9 mouse cellular contexts compared by ENCODE assay signal in the genomic region with DNA sequence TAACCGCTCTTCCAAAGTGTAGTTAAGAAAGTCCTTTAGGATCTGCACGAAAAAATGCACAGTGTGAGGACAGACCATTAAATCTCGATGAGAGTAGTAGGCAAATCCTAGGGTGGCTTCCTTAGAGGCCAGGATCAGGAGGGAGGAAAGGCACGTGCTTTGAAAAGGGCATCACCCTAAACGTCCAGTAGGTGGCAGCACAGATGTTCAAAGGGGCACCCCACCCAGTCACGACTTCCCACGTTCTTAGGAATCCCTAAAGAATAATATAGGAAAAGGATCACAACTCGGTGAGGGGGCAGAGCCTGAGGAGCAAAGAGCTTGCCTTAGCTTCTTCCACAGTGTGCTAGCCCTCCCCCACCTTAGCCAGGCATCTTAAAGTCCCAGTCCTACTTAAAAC. TPM values are rescaled to one million over a fixed set of nuclear protein-coding genes. Genes with fewer than 3 reads are reported as not detected.
DNase-seq lines count a peak whose midpoint lies in the region; ATAC-seq and TF ChIP-seq lines count a peak whose summit lies in the region.
"Had no signal": no experiment of that assay in that cellular context is flagged by ENCODE, and none has a peak within 500 bp of the region (broad histone marks: within the 10 kb centered on the region; RNA-seq: fewer than 3 reads in every experiment).

No protein-coding gene starts in this region.

- CTCF ChIA-PET in Patski (lab: Charles Lee), result interaction anchor here (0.7 to 1.6 kb wide), 6 partner anchors 12 to 45 kb away, joined by 3 to 5 read pairs (median 4); no protein-coding TSS in a partner anchor

- WGBS in hindbrain, embryonic 11.5 days, result 14% methylated on average over 8 of the region's 8 CpGs

- no peak overlapping the region for H3K4me2 ChIP-seq in hindbrain, embryonic 11.5 days (replicated peaks; ENCODE audit: low read depth, low read length)

- H3K27ac ChIP-seq in hindbrain, embryonic 11.5 days (ENCODE audit: low read depth, low read length), result no peak overlapping the region

- DNase-seq in Patski (ENCODE audit: low read depth, low spot score), result no peak
- DNase-seq in cerebellum, adult 9-10 months, result peak; percentile 90
- DNase-seq in hindbrain, embryonic 11.5 days (ENCODE audit: low spot score), result peak; percentile 83
- DNase-seq in layer of hippocampus, postnatal 10 days (ENCODE audit: low spot score in 2 of 2), result peak; percentile 75 to 80
- DNase-seq in lung, postnatal 10 days, result peak; percentile 84
- peak; percentile 53 for DNase-seq in retina, adult 2 months (ENCODE audit: low read depth, low spot score)
- peak; percentile 74 for DNase-seq in thymus, postnatal 4 days

- no peaks in the 10 kb centered on the region for H3K36me3 ChIP-seq in hindbrain, embryonic 11.5 days (ENCODE audit: control insufficient read depth, insufficient read depth, low read length)

- no peaks in the 10 kb centered on the region for H3K27me3 ChIP-seq in Patski
- H3K27me3 ChIP-seq in hindbrain, embryonic 11.5 days (ENCODE audit: control insufficient read depth, insufficient read depth, low read length), result peaks cover 9% of the 10 kb centered on the region

- TF ChIP-seq CTCF in Patski (IDR thresholded peaks at IDR 0.05), result peak; percentile 89

- H3K4me3 ChIP-seq in hindbrain, embryonic 11.5 days (ENCODE audit: low read depth, low read length), result no peak overlapping the region

- in situ Hi-C loops in Patski (cut with MboI; ENCODE audit: low pct_unique_long_range_greater_than_20kb), result loop anchor here (5.0 kb wide), 1 partner anchor 47 kb away; no protein-coding TSS in a partner anchor

- H3K9me3 ChIP-seq in hindbrain, embryonic 11.5 days (ENCODE audit: control insufficient read depth, low read length), result no peaks in the 10 kb centered on the region

- peak; percentile 88 for ATAC-seq in Patski
- ATAC-seq in frontal cortex, adult (ENCODE audit: low TSS enrichment), result peak; percentile 46
- peak; percentile 48 for ATAC-seq in hindbrain, embryonic 11.5 days (ENCODE audit: low FRiP score)

- H3K4me1 ChIP-seq in hindbrain, embryonic 11.5 days (replicated peaks; ENCODE audit: control insufficient read depth, insufficient read depth, low read length), result no peaks in the 10 kb centered on the region

- no peak overlapping the region for H3K9ac ChIP-seq in hindbrain, embryonic 11.5 days (ENCODE audit: low read depth, low read length)

- POLR2A ChIA-PET in Patski (lab: Charles Lee), result no interaction called here

RNA-seq across cellular contexts. Expression of a gene that starts 32.7 kb away (rescaled TPM):
- 0.26 TPM for polyA plus RNA-seq in Patski (2021)
- polyA plus RNA-seq in hindbrain, embryonic 11.5 days (2014; fragmentation: Nextera tagmentation; extraction: Ambion mirVana), result 0.07 and 0.32 TPM in 2 replicates
- total RNA-seq in layer of hippocampus, postnatal 10 days (2021), result not detected
- total RNA-seq: neutrophil, adult 5-6 weeks had no signal
